Mouse (Mus musculus) layer of hippocampus, adult 11-12 months (tissue): ENCODE data around the gene Rpl34.
A peak's percentile ranks its signal among the peaks of the same experiment; 100 is the strongest.

ENCODE experiments used
- DNase-seq: peaks from one replicate; pipeline ENCODE4 v3.0.0; 2022; ENCODE audit warnings: low spot score

Rpl34 gene

DNA sequence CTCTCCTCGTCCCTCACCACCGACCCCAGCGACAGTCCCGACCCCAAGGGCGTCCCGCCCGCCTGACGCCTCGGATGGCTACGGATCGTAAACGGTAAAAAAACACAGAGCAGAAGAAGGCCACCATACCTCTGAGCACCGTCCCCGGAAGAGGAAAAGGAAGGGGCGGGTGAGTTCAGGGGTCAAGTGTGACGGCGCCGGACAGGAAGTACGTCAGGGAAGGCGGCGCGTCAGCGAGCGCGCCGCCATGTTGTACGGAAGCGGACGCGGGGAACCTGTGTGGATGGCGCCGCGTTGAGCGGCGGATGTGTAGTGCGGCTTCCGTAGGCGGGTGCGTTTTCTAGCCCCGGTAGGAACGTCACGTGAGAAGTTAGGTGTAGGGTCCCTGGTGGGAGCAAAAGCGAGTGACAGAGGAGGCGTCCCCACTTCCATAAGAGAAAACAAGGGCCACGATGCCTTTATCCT, at the start of gene Rpl34:
TSS of gene Rpl34 (minus strand) at position 210 of the 465 bp plus-strand sequence.
- DNase-seq, result peak; percentile 96

DNA sequence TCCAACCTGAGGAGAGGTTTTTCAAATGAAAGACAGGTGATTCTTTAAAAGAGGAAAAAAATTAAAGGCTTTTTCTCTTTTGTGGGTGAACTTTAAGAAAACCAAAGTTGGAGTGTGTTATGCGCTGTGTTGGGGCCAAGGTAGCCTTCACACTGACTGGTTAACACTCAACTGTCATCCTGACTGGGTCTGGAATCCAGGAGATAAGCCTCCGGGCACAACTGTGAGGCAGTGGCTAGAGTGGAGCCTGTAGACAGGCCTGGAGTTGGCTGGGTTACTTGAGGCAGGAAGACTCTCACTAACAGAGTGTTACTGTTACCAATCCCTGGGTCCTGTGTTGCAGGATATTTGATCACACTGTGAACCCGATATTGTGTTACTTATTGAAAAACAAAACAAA, 38.0 kb upstream of the Rpl34 start:
- no peak for DNase-seq

DNA sequence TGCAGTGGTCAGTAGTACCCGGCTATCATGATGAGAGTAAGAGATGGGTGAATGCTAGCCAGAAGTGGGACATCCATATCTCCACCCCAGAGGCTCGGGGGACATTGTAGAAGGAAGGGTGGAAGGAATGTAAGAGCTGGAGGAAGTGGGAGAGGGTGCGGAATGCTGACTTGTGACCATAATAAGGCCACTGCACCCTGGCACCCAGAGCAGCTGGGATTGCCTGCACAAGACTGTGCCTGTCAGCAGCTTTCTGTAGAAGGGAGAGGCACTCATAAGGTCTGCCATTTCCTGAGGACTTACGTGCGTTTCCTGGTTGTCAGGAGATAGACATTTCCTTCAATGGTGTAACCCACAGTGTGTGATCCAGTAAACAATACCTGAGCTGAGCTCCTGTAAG, 33.9 kb upstream of the Rpl34 start:
- no peak for DNase-seq

DNA sequence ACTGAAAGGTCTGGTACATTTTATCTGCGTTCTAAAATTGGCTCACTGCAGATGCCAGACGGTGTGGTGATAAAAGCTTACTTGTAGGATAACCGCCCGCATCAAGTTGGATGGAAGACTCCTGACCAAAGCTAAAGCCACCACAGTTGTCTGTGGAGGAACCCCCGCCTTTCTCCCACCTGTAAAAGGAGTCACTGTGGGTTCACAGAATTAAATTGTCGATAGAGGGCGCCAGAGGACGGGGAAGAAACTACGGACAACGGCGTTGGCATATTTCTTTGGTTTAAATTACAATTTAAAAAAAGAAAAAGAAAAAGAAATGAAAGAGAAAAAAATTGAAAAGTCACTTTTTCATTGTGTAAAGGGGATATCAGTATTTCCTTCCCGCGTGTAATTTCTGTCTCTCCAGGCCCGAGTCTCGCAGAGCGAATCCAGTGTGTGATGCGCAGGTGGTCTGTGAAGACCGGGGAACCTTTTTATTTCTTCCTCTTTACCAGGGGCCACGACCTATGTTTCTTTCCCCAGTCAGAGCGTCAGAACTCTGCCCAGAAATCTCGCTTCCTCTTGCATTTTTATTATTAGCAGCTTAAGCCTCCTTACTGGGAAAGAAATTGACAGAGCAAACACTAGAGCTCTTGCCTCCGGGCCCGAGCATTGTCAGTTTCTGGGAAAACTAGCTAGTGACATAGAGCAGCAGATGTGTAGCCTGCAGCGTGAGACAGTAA, 30.7 kb upstream of the Rpl34 start:
- peak; percentile 65 for DNase-seq

DNA sequence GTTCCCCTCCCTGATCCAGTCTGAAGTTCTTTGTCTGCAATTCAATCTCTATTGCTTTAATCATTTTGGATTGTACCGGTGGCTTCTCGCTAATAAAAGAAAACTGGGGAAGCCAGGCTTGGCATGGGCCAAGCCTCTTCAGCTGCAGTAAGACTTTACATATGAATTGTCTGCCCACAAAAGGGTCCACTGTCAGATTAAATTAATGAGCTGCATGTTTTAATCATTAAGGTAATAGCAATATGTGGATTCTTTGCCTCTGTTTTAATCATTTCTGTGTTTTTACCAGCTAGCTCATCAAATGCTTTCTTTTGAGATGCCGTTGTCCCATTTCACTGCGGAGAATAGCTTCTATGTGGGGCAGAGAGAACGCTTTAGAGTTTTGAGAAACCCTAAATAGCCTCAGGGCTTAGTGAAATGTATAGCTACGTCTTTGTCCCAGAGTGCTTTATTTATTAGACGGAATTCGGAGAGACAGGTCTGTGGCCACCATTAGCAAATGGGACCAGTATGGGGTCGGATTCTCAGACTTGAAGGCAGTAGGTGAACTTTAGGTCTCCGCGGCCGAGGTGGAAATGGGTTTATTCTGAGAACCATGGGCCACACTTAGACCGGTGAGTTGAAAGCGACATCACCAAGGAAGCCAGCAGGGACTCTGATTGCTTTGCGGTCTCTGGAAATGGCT, 28.1 kb upstream of the Rpl34 start:
- DNase-seq, result no peak

DNA sequence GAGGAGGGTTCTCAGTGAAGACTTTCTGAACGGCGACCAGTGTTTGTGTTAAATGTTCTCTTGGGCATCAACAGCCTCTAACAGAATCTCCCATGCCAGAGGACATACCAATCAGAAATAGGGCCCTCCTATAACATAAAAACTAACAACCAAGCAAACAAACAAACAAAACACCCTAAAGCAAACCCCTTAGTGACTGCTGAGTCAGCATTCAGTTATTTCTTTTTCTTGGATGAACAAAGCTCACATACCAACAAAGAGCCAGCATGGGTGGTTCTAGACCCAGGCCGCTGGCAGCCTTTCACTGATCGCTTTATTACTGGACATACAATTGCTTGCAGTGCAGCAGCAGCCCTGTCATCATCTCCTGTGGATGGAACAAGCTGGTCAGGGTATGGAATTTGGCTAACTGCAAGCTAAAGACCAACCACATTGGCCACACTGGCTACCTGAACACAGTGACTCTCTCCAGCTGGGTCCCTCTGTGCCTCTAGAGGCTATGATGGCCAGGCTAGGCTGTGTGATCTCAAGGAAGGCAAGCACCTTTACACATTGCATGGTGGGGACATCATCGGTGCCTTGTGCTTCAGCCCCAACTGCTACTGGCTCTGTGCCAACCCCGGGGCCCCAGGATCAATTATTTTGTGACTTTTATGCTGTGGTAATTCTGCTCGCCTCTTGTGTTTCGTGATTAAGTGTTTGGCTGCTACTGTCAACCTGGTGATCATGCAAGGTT, 27.1 kb upstream of the Rpl34 start:
- no peak for DNase-seq

DNA sequence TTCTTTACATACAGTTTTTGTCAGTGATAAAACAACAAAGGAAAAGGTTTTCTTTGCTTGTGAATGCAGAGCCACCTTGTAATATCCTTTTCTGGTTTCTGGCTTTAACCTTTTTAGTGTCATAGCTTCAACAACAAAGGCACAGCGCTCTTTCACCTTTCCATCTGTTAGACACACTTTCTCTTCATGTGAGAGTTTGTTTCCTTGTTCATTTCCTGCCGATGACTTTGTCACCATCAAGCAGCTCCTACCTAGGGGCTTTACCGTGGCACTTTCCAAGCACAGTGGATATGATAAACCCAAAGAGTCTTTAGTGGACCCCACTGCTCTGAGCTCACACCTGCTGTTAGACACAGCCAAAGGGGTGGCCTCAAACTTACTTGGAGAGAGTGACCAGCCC, 19.0 kb upstream of the Rpl34 start:
- DNase-seq, result no peak

DNA sequence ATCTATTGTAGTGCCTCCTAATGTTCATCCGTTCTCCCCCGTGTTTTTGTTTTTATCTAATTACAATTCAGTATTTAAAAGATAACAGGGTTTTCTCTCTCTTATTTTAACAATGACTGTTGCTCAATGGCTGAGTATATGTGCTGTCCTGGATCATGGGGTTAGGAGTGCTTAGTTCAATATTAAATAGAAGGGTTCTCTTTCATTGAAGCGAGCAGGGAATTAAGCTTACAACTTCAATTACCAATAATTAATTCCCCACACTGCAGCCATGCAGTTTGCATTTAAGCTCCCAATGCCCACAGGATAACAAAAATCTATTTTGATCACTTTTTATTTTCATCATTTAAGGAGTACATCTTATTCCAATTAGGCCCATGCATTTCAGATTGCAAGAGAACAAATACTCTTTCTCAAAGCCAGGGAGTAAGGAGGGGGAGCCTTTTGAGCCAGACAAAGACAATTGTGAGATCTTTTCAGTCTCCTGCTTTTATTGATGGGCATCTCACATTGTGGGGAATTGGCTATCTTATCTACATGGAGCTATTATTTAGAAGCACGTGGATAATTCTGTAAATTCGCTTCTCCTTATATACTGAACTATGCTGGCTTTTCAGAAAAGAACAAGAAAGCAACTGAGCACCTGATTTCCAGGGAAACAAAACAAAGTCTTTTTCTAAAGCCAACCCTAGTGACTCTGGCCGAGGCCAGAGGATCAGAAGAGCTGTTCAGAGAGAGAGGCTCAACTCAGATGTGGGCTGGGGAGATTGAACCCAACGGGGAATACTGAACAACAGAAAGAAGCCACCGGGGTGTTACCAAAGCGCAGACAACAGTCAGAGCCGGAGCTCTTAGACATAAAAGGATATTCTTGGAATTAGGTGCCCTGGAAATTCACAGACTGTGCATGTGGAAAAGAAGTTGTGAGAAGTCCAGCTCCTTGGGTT, 16.7 kb upstream of the Rpl34 start:
- no peak for DNase-seq

DNA sequence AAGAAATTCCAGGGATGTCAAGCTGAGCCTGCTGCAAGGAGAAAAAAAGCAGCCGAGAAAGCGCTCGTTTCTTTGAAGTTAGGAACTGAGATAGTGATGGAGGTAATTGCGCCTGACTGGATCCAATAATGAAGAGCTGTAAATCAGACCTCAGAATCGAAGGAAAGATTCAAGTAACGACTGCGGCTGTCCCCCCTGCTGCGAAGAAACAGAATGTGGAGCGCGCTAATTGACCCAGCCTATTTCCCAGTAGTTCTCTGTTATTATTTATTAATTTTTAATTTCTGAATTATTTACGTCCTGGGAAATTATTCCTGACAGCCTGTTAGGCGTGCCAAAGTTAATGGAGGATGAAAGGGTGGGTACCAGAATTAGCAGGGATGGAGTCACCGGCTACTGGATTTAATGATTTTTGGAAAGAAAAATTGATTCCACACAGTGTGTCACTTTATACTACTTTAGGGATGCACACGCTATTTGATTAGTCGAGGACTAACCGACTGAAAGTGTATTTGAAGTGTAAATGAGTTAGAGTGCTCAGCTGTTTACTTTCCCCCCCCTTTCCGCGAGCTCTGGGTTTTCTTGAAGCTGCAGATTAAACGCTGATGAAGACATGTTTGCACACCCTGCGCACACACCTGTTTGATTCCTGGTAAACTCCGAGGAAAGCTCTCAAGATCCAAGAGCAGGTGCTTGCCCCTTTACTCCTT, 7.6 kb upstream of the Rpl34 start:
- no peak for DNase-seq

DNA sequence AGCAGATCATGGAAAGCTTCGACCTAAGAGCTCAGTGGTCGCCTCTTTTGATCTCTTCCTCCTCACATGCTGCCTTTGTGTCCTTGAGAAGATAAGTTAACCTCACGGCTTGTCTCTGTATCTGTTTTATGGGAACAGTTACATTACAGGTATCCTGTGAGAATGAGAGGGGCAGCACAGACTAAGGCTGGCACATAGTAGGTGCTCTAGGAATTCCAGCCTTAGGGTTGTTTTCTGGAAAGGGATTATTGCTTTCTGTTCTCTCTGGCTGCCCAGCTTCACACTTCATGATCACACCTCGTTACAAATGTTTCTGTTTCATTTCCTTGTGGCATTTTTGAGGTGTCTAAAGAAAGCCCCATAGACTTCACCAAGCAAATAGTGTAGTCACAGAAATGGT, 6.6 kb upstream of the Rpl34 start:
- no peak for DNase-seq

DNA sequence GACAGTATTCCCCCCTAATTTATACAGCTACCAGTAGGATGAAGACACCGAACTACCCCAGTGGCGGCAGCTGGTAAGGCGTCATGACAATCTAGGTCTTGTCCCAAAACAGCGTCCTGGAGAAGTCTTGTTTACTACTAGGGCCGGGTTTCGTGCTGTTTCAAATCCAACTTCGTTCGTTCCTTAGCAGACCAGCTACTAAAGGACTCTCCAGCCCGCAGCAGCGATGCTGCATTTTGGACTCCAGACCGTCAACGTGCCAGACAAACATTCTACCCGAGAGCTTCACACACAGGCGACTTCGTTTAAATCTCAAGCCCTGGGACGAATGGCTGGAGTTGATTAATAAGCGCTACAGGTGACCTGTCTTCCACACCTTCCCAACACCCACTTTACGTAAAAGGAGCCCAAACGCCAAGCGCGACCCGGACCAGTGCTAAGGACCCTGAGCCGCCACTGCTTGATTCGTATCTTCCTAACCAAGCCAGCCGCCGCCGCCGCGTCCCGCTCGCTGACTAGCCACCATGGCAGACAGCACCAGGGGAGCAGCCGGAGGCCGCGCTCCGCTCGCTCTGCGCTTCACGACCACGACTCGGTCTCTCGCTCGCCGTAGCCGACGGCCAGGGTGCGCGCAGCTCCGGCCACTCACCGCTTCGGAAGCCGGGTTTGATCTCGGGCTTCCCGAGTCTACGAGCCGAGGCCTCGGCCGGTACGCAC, 568 bp downstream of the Rpl34 start:
- DNase-seq, result peak; percentile 40

DNA sequence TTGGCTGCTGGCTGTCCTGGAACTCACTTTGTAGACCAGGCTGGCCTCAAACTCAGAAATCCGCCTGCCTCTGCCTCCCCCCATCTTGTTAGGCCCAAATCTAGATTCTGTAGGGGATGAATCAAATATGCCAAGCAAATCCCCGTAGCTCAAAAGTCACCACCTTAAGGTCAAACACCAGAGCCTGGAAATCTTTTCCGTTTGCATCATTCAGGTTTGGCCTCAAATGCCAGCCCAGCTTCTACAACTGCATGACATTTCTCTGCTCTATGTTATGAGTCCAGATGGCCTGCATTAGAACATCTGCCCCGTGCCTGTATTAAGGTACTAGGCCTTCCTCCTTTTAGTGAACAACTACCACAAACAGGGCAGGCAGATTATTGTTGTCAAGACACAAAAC, 2.5 kb downstream of the Rpl34 start:
- DNase-seq, result no peak

DNA sequence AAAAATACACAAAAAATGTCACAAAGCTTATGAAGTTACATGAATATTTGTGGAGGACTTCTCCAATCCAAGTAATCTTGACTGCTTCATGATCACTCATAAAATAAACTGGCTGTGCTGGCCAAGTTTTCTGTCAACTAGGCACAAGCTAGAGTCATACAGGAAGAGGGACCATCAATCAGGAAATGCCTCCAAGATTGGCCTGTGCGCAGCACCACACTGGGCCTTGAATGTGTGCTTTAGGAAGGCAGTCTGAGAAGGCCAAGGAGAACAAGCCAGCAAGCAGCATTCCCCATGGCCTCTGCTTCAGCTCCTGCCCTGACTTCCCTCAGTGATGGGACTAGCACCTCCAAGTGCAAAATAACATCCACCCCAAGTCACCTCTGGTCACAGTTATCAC, 3.2 kb downstream of the Rpl34 start:
- DNase-seq, result no peak

DNA sequence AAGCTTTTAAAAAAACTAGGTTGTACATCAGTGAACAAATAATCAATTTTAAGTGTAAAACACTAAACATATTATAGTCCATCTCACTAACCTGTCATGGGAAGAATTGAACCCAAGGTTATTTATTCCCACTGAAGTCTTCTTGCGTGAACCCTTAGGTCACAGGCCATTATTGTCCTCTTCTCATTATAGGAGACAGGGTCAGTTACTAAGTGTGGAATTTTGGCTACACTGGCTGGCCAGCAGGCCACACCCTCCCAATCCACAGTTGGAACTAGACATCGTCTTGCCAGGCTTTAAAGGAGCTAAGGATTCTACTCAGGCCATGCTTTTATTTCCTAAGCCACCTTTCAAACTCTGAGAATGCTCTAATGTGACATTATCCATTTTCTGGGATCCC, 4.5 kb downstream of the Rpl34 start:
- no peak for DNase-seq

DNA sequence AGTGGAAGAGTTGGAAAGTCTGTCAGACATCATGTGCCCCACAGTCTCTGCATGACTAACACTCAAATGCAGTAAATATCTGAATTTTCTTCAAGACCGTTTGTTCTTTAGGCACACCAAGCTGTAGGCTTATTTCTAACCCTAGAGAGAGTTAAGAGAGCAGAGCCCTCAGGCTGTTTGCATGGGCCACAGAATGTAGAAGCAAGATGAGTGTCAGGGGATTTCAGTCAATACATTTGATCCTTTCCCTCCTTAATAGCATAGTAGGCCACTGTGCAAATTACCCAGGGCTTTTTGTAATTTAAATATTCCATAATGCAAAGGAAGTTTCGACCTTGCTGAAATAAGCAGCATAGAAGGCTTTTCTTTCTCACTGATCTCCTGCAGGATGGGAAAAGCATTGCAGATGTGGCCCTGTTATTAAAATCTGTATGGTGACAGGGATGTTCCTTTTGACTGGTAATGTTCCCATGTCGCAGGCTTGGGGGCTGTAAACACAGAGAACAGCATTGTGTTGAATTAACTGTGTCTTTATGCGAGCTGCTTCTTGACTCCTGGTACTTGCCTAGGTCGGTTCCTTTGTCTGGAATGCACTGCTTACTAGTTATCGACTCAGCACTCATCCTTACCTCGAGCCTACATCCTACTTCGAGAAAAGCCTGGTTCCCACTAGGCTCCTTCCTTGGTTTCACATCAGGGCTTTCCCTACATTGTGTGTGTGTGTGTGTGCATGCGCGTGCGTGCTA, 7.3 kb downstream of the Rpl34 start:
- no peak for DNase-seq

DNA sequence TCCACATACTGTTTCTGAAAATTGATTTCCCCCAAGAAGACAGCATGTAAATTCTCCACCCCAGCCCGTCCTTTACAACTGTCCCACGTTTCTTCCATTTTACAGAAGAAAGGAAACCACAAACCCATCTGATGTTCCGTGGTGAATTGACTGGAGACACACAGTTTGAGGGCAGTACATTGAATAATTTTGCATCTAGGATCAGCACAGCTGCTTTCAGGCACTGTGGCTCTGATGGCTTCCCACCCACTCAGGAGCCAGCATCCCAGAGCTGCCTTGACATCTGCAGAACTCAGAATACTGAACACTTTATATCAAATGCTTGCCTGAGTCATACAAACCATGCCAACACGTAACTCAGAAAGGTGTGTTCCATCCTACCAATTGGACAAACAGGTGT, 10.0 kb downstream of the Rpl34 start:
- DNase-seq, result no peak

DNA sequence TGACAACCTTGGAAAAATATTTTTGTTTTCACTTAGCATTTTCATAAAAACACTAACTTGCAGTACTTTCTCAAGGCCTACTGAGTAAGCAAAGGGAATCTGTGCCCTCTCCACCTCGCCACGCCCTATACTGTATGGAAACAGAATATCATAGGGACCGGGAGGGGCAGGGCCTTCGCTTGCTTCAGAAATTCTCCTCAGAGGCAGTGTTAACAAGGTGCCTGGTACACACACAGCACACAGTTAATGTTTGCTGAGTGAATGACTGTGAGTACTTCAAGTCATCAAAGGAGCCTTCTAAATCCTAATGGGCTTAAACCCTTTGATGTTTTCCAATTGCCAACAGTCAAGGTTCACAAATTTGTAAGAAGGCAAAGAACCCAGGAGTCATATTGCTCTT, 11.3 kb downstream of the Rpl34 start:
- DNase-seq, result no peak

DNA sequence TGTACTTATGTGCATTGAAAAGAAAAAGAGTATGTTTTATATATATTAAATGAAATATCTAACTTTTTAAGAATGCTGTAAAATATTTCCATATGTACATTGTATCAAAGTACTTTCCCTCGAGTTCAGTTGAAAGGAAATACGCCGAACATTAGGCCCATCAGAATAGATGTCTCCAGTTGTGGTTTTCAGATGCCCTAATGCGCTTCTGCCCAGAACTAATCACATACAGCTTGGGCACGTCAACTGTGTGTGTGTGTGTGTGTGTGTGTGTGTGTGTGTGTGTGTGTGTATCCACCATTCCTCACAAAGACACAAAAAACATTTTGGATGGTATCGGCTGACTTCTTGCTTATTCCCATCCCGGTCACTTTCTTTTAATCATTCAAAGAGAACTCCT, 13.6 kb downstream of the Rpl34 start:
- no peak for DNase-seq

DNA sequence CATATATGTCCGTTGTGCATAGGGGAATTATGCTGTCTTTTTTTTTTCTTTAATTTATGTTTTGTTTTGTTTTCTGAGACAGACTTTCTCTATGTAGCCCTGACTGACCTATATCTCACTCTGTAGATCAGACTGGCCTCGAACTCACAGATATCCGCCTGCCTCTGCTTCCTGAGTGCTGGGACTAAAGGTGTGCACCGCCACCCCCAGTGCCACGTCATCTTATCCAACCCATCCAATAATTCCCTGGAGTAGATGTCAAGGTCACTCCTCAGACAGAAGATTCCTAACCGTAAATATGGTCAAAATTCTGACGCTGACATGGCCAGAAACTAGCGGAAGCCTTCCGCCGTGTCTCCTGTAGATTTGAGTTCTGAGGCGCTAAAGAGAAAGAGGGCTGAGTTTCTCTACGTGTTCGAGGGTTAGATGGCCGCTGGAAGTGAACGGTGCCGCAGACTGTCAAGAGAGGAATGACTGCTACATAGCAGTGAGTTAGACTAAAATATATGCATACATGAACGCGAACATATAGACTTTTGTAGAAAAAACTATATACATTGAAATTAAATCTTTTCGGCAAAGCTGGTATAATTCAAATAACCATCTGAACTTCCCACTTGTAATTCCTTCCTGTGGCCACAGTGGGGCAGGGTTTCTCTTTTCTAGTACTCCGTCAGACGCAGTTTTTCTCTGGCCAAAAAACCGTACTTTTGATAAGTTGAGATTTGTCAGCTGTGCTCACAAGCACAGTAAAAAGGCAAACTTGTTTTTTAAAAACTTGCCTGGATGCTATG, 15.2 kb downstream of the Rpl34 start:
- peak; percentile 66 for DNase-seq
